Mouse (Mus musculus) CH12.LX (cell line): Measurements from ENCODE around the gene Tulp2. TPM values are rescaled to one million over a fixed set of nuclear protein-coding genes. Genes with fewer than 3 reads are reported as not detected.

Experiments used
- DNase-seq: peaks from one replicate; pipeline ENCODE4 v3.0.0-alpha.2; 2013; ENCODE audit errors: extremely low read depth
- H3K27ac ChIP-seq: 2 replicates; pipeline ENCODE4 v1.5.1; 2012; ENCODE audit warnings: low read depth, mild to moderate bottlenecking, control low read depth, moderate library complexity; ENCODE audit not compliant: insufficient read depth
- H3K27me3 ChIP-seq: replicated peaks from 2 replicates; pipeline ENCODE3; 2012; ENCODE audit warnings: inconsistent platforms
- H3K36me3 ChIP-seq, 2 experiments: replicated peaks in 1 of 2; 2 replicates each; pipeline versions ENCODE3 to v1.6.1; 2012; ENCODE audit warnings: inconsistent platforms in 1 of 2, low read length in 1 of 2, mild to moderate bottlenecking in 1 of 2, mixed read lengths in 1 of 2, moderate library complexity in 1 of 2; ENCODE audit not compliant: control insufficient read depth in 1 of 2, insufficient read depth in 1 of 2
- H3K4me1 ChIP-seq, 2 experiments: 2 replicates each; pipeline ENCODE4 v1.6.1; 2012; ENCODE audit warnings: inconsistent platforms in 1 of 2, moderate library complexity in 1 of 2; ENCODE audit not compliant: insufficient read depth in 2 of 2, control insufficient read depth in 1 of 2
- H3K4me2 ChIP-seq: 2 replicates; pipeline ENCODE4 v1.6.1; 2012; ENCODE audit warnings: low read depth, mild to moderate bottlenecking, control low read depth; ENCODE audit not compliant: poor library complexity, insufficient read depth, severe bottlenecking
- H3K4me3 ChIP-seq, 3 experiments: fragments of 150-350 bp in 1 of 3; sonication (generic) in 1 of 3; replicated peaks in 1 of 3; 2 replicates each; pipeline versions ENCODE3 to v1.5.1; 2011 to 2012; ENCODE audit warnings: low read depth in 2 of 3, low read length in 2 of 3, mild to moderate bottlenecking in 2 of 3, moderate library complexity in 2 of 3, control low read depth in 1 of 3, improper control_type of control experiment in 1 of 3, inconsistent platforms in 1 of 3, mixed read lengths in 1 of 3; ENCODE audit not compliant: poor library complexity in 1 of 3
- H3K79me2 ChIP-seq: replicated peaks from 2 replicates; pipeline ENCODE4 v1.6.1; 2012; ENCODE audit warnings: mild to moderate bottlenecking, moderate library complexity; ENCODE audit not compliant: control insufficient read depth, poor library complexity, insufficient read depth, severe bottlenecking; ENCODE audit errors: extremely low read depth
- H3K9ac ChIP-seq: 2 replicates; pipeline ENCODE4 v1.6.1; 2012; ENCODE audit warnings: low read depth, mild to moderate bottlenecking, control low read depth, moderate library complexity; ENCODE audit not compliant: insufficient read depth
- H3K9me3 ChIP-seq: replicated peaks from 2 replicates; pipeline ENCODE3; 2012; ENCODE audit warnings: low read length, inconsistent platforms, mixed read lengths
- BHLHE40 ChIP-seq: IDR thresholded peaks from 2 replicates; pipeline ENCODE4 v1.6.1; 2011; ENCODE audit warnings: mild to moderate bottlenecking, low read depth, low read length, improper control_type of control experiment
- E2F4 ChIP-seq: IDR thresholded peaks from 2 replicates; pipeline ENCODE4 v1.6.1; 2011; ENCODE audit warnings: low read depth, low read length, improper control_type of control experiment; ENCODE audit not compliant: insufficient replicate concordance
- ELF1 ChIP-seq: IDR thresholded peaks from 2 replicates; pipeline ENCODE4 v1.6.1; 2014; ENCODE audit warnings: low read depth, mild to moderate bottlenecking, inconsistent platforms, low read length, improper control_type of control experiment
- GABPA ChIP-seq: IDR thresholded peaks from 2 replicates; pipeline ENCODE4 v1.6.1; 2012; ENCODE audit warnings: low read depth, low read length, improper control_type of control experiment, inconsistent platforms; ENCODE audit not compliant: insufficient replicate concordance
- HCFC1 ChIP-seq: IDR thresholded peaks from 2 replicates; pipeline ENCODE4 v1.6.1; 2012; ENCODE audit warnings: low read depth, mild to moderate bottlenecking, inconsistent platforms, low read length, improper control_type of control experiment
- JUND ChIP-seq: conservative IDR thresholded peaks from 2 replicates; pipeline ENCODE4 v1.6.1; 2011; ENCODE audit warnings: low read depth, low read length, improper control_type of control experiment
- MAFK ChIP-seq: IDR thresholded peaks from 2 replicates; pipeline ENCODE4 v1.6.1; 2011; ENCODE audit warnings: low read length, improper control_type of control experiment; ENCODE audit not compliant: insufficient replicate concordance
- MAX ChIP-seq: IDR thresholded peaks from 2 replicates; pipeline ENCODE4 v1.6.1; 2011; ENCODE audit warnings: low read length, improper control_type of control experiment
- MXI1 ChIP-seq: IDR thresholded peaks from 2 replicates; pipeline ENCODE4 v1.6.1; 2011; ENCODE audit warnings: mild to moderate bottlenecking, low read depth, low read length, improper control_type of control experiment
- MYC ChIP-seq: IDR thresholded peaks from 2 replicates; pipeline ENCODE4 v1.6.1; 2011; ENCODE audit warnings: low read depth, mild to moderate bottlenecking, improper control_type of control experiment, low read length
- NRF1 ChIP-seq: IDR thresholded peaks from 2 replicates; pipeline ENCODE4 v1.6.1; 2014; ENCODE audit warnings: low read depth, mild to moderate bottlenecking, inconsistent platforms, low read length, improper control_type of control experiment, moderate library complexity
- PAX5 ChIP-seq: IDR thresholded peaks from 2 replicates; pipeline ENCODE4 v1.6.1; 2012; ENCODE audit warnings: low read length, inconsistent platforms, mixed read lengths
- POLR2AphosphoS2 ChIP-seq: IDR thresholded peaks from 2 replicates; pipeline ENCODE4 v1.6.1; 2011; ENCODE audit warnings: low read depth, low read length, improper control_type of control experiment
- SMC3 ChIP-seq: IDR thresholded peaks from 2 replicates; pipeline ENCODE4 v1.6.1; 2011; ENCODE audit warnings: low read depth, low read length, improper control_type of control experiment
- TCF12 ChIP-seq: IDR thresholded peaks from 2 replicates; pipeline ENCODE4 v1.6.1; 2014; ENCODE audit warnings: low read depth, mild to moderate bottlenecking, inconsistent platforms, low read length, improper control_type of control experiment
- USF1 ChIP-seq: IDR thresholded peaks from 2 replicates; pipeline ENCODE4 v1.6.1; 2014; ENCODE audit warnings: low read depth, mild to moderate bottlenecking, inconsistent platforms, low read length, improper control_type of control experiment
- ZC3H11A ChIP-seq: IDR thresholded peaks from 2 replicates; pipeline ENCODE4 v1.6.1; 2012; ENCODE audit warnings: low read depth, mild to moderate bottlenecking, inconsistent platforms, low read length, improper control_type of control experiment
- ZKSCAN1 ChIP-seq: IDR thresholded peaks from 2 replicates; pipeline ENCODE4 v1.6.1; 2012; ENCODE audit warnings: low read depth, inconsistent platforms, low read length, improper control_type of control experiment, borderline replicate concordance
- ZMIZ1 ChIP-seq: IDR thresholded peaks from 2 replicates; pipeline ENCODE4 v1.6.1; 2012; ENCODE audit warnings: low read depth, mild to moderate bottlenecking, inconsistent platforms, low read length, improper control_type of control experiment
- ZNF384 ChIP-seq: IDR thresholded peaks from 2 replicates; pipeline ENCODE4 v1.6.1; 2012; ENCODE audit warnings: low read depth, low read length, improper control_type of control experiment, inconsistent platforms
- dilution Hi-C: fragments of 300-500 bp; cut with MboI; formaldehyde crosslinking; loops from 2 replicates; pipeline ENCODE4 v1.14.3; 2020; ENCODE audit warnings: low sequenced_read_pairs; ENCODE audit not compliant: extremely low pct_unique_long_range_greater_than_20kb, extremely low pct_ligation_motif_present
- in situ Hi-C: fragments of 300-500 bp; cut with MboI; formaldehyde crosslinking; loops from 3 replicates; pipeline ENCODE4 v1.14.3; 2019; ENCODE audit warnings: low sequenced_read_pairs, low pct_ligation_motif_present, low pct_unique_long_range_greater_than_20kb, mixed read lengths
- polyA plus RNA-seq: library from polyadenylated mRNA; unstranded; fragments of >175 nt; gene quantifications from 2 replicates; pipeline ENCODE4 v1.2.1, GENCODE M21; 2012; ENCODE audit warnings: low read depth; ENCODE audit not compliant: insufficient read length
- total RNA-seq, 2 experiments: library from RNA; depleted of rRNA; stranded (reverse); fragments of 300-350 nt in 1 of 2; fragments of >200 nt in 1 of 2; gene quantifications; 2 replicates each; pipeline ENCODE4 v1.2.3; 2012 to 2014

Gene Tulp2
- total and polyA plus RNA-seq, 3 experiments, result 0.13 TPM; not detected in 2

GRCm38 (mm10) chr7:45535676-45536075 is 54.0 kb downstream of the Tulp2 start:
- no peak overlapping the region for H3K9ac ChIP-seq
- H3K4me3 ChIP-seq, result no peak overlapping the region
- in situ Hi-C loops, result no loop called here
- no peak for DNase-seq
- dilution Hi-C loops, result no loop called here
- no peaks in the 10 kb centered on the region for H3K4me1 ChIP-seq
- no peak overlapping the region for H3K27ac ChIP-seq
- H3K4me2 ChIP-seq, result no peak overlapping the region
- no peak for TF ChIP-seq PAX5
- no peak for TF ChIP-seq MAX
- no peak for TF ChIP-seq ZC3H11A
- TF ChIP-seq MAFK, result no peak
- TF ChIP-seq MYC, result no peak
- TF ChIP-seq HCFC1, result no peak
- TF ChIP-seq TCF12, result no peak
- TF ChIP-seq GABPA, result no peak
- TF ChIP-seq JUND, result no peak
- TF ChIP-seq MXI1, result no peak
- TF ChIP-seq ZNF384, result no peak
- TF ChIP-seq ELF1, result no peak
- no peak for TF ChIP-seq BHLHE40
- TF ChIP-seq SMC3, result no peak
- TF ChIP-seq USF1, result no peak
- TF ChIP-seq ZKSCAN1, result no peak
- no peaks in the 10 kb centered on the region for H3K79me2 ChIP-seq
- no peaks in the 10 kb centered on the region for H3K36me3 ChIP-seq
- H3K9me3 ChIP-seq, result no peaks in the 10 kb centered on the region
- H3K27me3 ChIP-seq, result peaks cover 23% of the 10 kb centered on the region

GRCm38 (mm10) chr7:45537602-45538001 is 55.9 kb downstream of the Tulp2 start:
- no peak overlapping the region for H3K9ac ChIP-seq
- no peak overlapping the region for H3K4me3 ChIP-seq
- H3K9me3 ChIP-seq, result no peaks in the 10 kb centered on the region
- dilution Hi-C loops (no loop called here), in situ Hi-C loops (no loop called here)
- peaks cover 9% of the 10 kb centered on the region for H3K27me3 ChIP-seq
- TF ChIP-seq POLR2AphosphoS2 (no peak), ZMIZ1 (no peak), JUND (no peak), ZKSCAN1 (no peak), NRF1 (no peak), HCFC1 (no peak), E2F4 (no peak), USF1 (no peak)
- no peak overlapping the region for H3K27ac ChIP-seq
- no peaks in the 10 kb centered on the region for H3K4me1 ChIP-seq
- no peaks in the 10 kb centered on the region for H3K36me3 ChIP-seq
- DNase-seq, result no peak
- H3K79me2 ChIP-seq, result no peaks in the 10 kb centered on the region
- no peak overlapping the region for H3K4me2 ChIP-seq
